Mouse (Mus musculus) adrenal gland, postnatal 4 days (tissue): ENCODE results near the gene Gk5. TPM values are rescaled to one million over a fixed set of nuclear protein-coding genes. Genes with fewer than 3 reads are reported as not detected.
A peak's percentile ranks its signal among the peaks of the same experiment; 100 is the strongest.
"Not testable (repeated sequence)": the region's sequence is repeated elsewhere in the genome, so short reads cannot be mapped to it uniquely, and the experiment has no call there.

ENCODE experiments used
- DNase-seq, 2 experiments: peaks; one replicate each; pipeline ENCODE4 v3.0.0; 2021 to 2022; ENCODE audit warnings: low spot score in 2 of 2, mixed read lengths in 2 of 2
- total RNA-seq, 2 experiments: library from RNA; stranded (reverse); gene quantifications; 2 replicates each; pipeline ENCODE4 v1.2.3; 2021

The Gk5 gene
- total RNA-seq, 2 experiments from 2014 or later = 18.5 to 18.7 TPM

GRCm38 (mm10) chr9:96142499-96142898 lies 23.3 kb downstream of the Gk5 start:
- no peak for DNase-seq

GRCm38 (mm10) chr9:96143633-96144032 lies 24.5 kb downstream of the Gk5 start:
- no peak for DNase-seq

- DNase-seq = no peak
Measured at GRCm38 (mm10) chr9:96144883-96145282, 25.7 kb downstream of the Gk5 start.

- DNase-seq = no peak
Measured at GRCm38 (mm10) chr9:96152801-96153200, 33.6 kb downstream of the Gk5 start.

- no peak for DNase-seq
Measured at GRCm38 (mm10) chr9:96158431-96158830, 39.3 kb downstream of the Gk5 start.

GRCm38 (mm10) chr9:96159047-96159446 lies 39.9 kb downstream of the Gk5 start:
- DNase-seq = no peak

GRCm38 (mm10) chr9:96160767-96161166 lies 41.6 kb downstream of the Gk5 start:
- DNase-seq = no peak

GRCm38 (mm10) chr9:96162421-96162820 lies 43.3 kb downstream of the Gk5 start:
- no peak for DNase-seq

GRCm38 (mm10) chr9:96163443-96163842 lies 44.3 kb downstream of the Gk5 start:
- DNase-seq = no peak

- DNase-seq = not testable (repeated sequence)
Measured at GRCm38 (mm10) chr9:96163983-96164382, 44.8 kb downstream of the Gk5 start.

- DNase-seq = peak; percentile 75 to 83
Measured at GRCm38 (mm10) chr9:96167168-96167585, 48.0 kb downstream of the Gk5 start.

- no peak for DNase-seq
Measured at GRCm38 (mm10) chr9:96170600-96170999, 51.4 kb downstream of the Gk5 start.

GRCm38 (mm10) chr9:96184909-96185308 lies 65.7 kb downstream of the Gk5 start:
- DNase-seq = no peak

- no peak for DNase-seq
Measured at GRCm38 (mm10) chr9:96186701-96187100, 67.5 kb downstream of the Gk5 start.

- peak; percentile 67 to 81 for DNase-seq
Measured at GRCm38 (mm10) chr9:96195885-96196622, 76.9 kb downstream of the Gk5 start, which contains the start of gene Tfdp2. Gene Tfdp2, plus strand, starts transcription at chr9:96196275.

- peak in 1 of 2 experiments; percentile 12 for DNase-seq
Measured at GRCm38 (mm10) chr9:96196636-96197181, 77.5 kb downstream of the Gk5 start.

GRCm38 (mm10) chr9:96197806-96198205 lies 78.6 kb downstream of the Gk5 start:
- DNase-seq = no peak

GRCm38 (mm10) chr9:96203663-96204062 lies 84.5 kb downstream of the Gk5 start:
- DNase-seq = no peak

- no peak for DNase-seq
Measured at GRCm38 (mm10) chr9:96207428-96207827, 88.3 kb downstream of the Gk5 start.

GRCm38 (mm10) chr9:96213036-96213645 lies 94.0 kb downstream of the Gk5 start:
- no peak for DNase-seq

GRCm38 (mm10) chr9:96214171-96214570 lies 95.0 kb downstream of the Gk5 start:
- DNase-seq = no peak

GRCm38 (mm10) chr9:96217299-96217698 lies 98.1 kb downstream of the Gk5 start:
- no peak for DNase-seq
